Mouse (Mus musculus) neutrophil, adult 5-6 weeks (primary cell): ENCODE results near the gene Cyb561d2. TPM values are rescaled to one million over a fixed set of nuclear protein-coding genes. Genes with fewer than 3 reads are reported as not detected.
"Not testable (repeated sequence)": the region's sequence is repeated elsewhere in the genome, so short reads cannot be mapped to it uniquely, and the experiment has no call there.

Experiments
- ATAC-seq: fragments of 151-379, 151-347 bp; 2 replicates; pipeline ENCODE4 v1.8.0; 2017; ENCODE audit warnings: mild to moderate bottlenecking, moderate TSS enrichment; ENCODE audit not compliant: insufficient number of reproducible peaks, poor library complexity, low FRiP score, severe bottlenecking; ENCODE audit errors: extremely low read depth
- total RNA-seq: library from RNA; stranded (forward); fragments of 200-1000 nt; gene quantifications from 2 replicates; pipeline ENCODE4 v1.2.3, GENCODE M21; 2017

Cyb561d2 gene
- total RNA-seq, 1 experiment from 2014 or later, result 9.2 TPM

DNA sequence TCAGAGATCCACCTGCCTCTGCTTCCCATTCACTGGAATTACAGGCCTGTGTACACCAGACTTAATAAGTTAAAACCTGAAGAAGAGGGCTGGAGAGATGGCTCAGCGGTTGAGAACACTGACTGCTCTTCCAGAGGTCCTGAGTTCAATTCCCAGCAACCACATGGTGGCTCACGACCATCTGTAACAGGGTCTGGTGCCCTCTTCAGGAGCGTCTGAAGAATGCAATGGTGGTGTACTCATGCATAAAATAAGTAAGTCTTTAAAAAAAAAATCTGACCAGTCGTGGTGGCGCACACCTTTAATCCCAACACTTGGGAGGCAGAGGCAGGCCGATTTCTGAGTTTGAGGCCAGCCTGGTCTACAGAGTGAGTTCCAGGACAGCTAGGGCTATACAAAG, 31.8 kb upstream of the Cyb561d2 start:
- not testable (repeated sequence) for ATAC-seq

GRCm38 (mm10) chr9:107572327-107572662, 30.3 kb upstream of the Cyb561d2 start:
- no peak for ATAC-seq

DNA sequence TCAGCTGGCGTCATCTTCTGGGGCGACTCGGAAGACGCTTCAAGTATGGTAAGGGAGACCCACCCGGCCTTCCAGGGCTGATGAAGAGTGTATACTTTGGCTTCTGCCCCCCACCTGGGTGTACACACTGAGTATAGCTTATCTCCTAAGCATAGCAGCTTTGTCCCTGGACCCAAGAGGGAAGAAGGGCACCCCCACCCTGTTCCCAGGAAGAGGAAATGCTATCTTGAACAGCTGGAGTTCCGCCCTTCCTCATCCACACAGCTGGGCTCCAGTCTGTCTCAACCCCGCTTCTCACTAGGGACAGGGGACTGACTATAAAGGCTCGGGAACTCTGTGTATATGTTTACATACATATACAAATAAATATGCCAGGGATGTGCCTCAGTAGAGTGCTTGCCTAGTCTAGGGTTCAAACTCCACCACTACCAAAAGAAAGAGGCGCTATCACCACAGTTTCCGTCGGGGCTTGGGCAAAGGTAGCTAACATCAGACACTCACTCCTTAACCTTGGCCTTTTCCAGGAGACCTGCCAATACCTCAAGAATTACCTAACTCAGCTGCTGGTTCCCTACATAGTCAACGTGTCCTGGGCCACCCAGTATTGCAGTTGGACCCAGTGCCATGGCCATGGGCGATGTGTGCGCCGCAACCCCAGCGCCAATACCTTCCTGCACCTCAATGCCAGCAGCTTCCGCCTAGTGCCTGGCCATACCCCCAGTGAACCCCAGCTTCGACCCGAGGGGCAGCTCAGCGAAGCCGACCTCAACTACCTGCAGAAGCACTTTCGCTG, 29.7 kb upstream of the Cyb561d2 start:
- ATAC-seq, result no peak

DNA sequence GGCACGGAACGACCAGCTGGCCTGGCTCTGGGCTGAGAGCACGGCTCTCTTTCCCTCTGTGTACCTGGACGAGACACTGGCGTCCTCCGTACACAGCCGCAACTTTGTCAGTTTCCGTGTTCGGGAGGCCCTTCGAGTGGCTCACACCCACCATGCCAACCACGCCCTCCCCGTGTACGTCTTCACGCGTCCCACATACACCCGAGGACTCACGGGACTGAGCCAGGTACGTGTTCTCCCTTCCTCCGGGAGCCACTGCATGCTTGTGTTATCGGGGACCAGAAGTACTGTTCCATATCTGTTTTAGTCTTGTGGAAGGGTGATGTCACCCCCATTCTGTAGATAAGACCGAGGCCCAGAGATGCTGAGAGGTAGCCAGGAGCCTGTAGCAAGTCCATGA, 28.9 kb upstream of the Cyb561d2 start:
- ATAC-seq, result no peak

DNA sequence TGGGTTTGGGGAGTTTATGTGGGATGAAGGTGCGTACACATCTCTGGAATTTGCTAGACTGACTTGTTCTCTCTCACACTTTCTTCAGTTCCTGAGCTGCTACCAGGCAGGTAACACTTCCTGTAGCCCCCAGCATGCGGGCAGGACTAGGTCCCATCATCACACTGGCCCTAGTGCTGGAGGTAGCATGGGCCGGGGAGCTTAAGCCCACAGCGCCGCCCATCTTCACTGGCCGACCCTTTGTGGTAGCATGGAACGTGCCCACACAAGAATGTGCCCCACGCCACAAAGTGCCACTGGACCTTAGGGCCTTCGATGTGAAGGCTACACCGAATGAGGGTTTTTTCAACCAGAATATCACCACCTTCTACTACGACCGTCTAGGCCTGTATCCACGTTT, 28.0 kb upstream of the Cyb561d2 start:
- ATAC-seq, result no peak

GRCm38 (mm10) chr9:107569270-107569669, 27.3 kb upstream of the Cyb561d2 start:
- ATAC-seq, result no peak

- ATAC-seq, result peak; percentile 62
Measured at GRCm38 (mm10) chr9:107568331-107569261, 26.6 kb upstream of the Cyb561d2 start.

- no peak for ATAC-seq
Measured at GRCm38 (mm10) chr9:107567702-107568319, 25.8 kb upstream of the Cyb561d2 start, which contains the start of gene Hyal2. Gene Hyal2, plus strand, starts transcription at chr9:107567945.

- no peak for ATAC-seq
Measured at GRCm38 (mm10) chr9:107566855-107567254, 24.9 kb upstream of the Cyb561d2 start.

DNA sequence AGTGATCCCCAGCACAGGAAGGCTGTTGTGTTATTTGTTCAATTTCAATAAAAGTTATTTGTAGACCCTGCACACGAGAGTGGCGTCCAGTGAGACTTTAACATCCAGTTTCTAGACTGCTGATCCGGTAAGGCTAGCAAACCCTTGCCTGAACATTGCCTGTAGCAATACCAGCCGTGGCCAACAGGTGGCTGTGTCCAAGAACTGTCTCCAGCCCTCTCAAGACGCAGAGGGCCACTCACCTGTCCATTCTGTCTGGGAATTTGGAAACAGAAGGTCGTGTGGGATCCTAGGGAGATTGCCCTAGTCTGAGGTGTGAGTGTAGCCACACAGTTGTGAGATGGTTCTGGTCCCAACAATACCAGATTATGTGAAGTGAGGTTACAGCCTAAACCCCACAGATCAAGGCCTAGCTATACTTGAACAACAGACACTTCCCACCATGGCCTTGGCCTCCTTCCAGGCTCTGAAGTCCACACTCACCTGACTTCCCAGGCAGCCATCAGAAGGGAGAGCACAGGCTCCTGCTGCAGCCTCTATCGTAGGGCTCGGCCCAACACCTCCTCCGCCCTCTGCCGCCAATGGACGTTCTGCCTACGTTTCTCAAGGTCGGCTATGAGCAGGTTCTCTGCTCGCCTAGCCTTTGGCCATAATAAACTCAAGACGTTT, 24.2 kb upstream of the Cyb561d2 start:
- ATAC-seq, result peak; percentile 38; the same call in 1 of the 2 replicates

DNA sequence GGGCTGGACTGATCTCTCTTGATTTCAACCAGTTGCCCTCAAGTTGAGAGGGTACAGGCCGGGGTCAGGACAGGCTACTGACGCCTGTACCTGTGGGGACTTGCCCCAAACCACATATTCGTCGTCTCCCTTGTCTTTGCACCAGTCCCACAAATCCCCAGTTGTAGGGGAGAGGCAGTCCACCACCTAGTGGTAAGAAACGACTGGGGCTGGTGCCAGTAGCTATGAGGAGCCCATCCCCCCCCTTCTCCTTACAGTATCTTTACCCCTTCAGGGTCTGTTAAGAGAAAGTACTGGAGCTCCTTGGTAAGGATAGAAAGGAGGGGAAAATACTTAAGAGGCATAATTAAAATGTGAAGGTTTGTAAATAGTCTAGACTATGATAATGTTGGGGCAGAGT, 23.6 kb upstream of the Cyb561d2 start:
- not testable (repeated sequence) for ATAC-seq

GRCm38 (mm10) chr9:107563029-107563581, 21.1 kb upstream of the Cyb561d2 start, which contains the start of gene Tusc2:
Gene Tusc2, plus strand, starts transcription at chr9:107563255.
- ATAC-seq, result peak; percentile 92

- no peak for ATAC-seq
Measured at GRCm38 (mm10) chr9:107556346-107556745, 14.4 kb upstream of the Cyb561d2 start.

- ATAC-seq, result no peak
Measured at GRCm38 (mm10) chr9:107555701-107556100, 13.7 kb upstream of the Cyb561d2 start.

- no peak for ATAC-seq
Measured at GRCm38 (mm10) chr9:107555031-107555457, 13.1 kb upstream of the Cyb561d2 start.

DNA sequence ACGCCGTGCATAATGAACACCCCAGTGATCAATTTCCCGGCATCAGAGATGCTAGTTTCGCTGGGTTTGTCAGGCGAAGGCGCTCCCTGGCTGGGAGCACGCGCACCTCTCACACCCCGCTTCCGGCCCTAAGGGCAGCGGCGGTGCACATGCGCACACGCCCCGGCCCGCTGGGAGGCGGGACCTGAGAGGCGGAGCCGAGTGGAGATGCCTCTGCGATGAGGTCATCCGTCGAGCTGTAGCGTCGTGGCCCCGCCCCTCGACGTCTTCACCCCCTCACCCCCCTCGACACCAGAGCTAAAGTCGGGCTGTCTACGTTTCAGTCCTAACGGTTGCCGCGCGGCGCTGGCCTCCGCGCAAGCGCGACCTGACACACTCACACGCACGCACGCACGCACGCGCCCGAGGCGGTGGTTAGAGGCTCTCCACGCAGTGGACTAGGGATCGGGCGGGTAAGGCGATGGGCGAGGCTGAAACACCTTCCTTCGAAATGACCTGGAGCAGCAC, 12.4 kb upstream of the Cyb561d2 start:
- ATAC-seq, result peak; percentile 85

GRCm38 (mm10) chr9:107553541-107554318, 11.7 kb upstream of the Cyb561d2 start:
- no peak for ATAC-seq
